9 mouse cellular contexts compared by ENCODE assay signal in genomic region chr4:97476571-97477190, GRCm38 (mm10).
DNase-seq lines count a peak whose midpoint lies in the region; ATAC-seq lines count a peak whose summit lies in the region.
"Had no signal": no experiment of that assay in that cellular context is flagged by ENCODE, and none has a peak within 500 bp of the region (broad histone marks: within the 10 kb centered on the region; RNA-seq: fewer than 3 reads in every experiment).

No protein-coding gene starts in this region.

- no peaks in the 10 kb centered on the region for H3K27me3 ChIP-seq in hindbrain, embryonic 10.5 days (ENCODE audit: insufficient read depth, poor library complexity, severe bottlenecking)
- H3K27me3 ChIP-seq in midbrain, embryonic 13.5 days = no peaks in the 10 kb centered on the region

- H3K4me1 ChIP-seq in hindbrain, embryonic 10.5 days (replicated peaks) = peaks cover 24% of the 10 kb centered on the region
- H3K4me1 ChIP-seq in midbrain, embryonic 13.5 days (replicated peaks) = peaks cover 20% of the 10 kb centered on the region

- H3K4me2 ChIP-seq in midbrain, embryonic 13.5 days (replicated peaks) = 0 out of 2 replicates have a peak overlapping the region, but pooled peaks have one; percentile 0

- WGBS in hindbrain, embryonic 10.5 days = 10% methylated on average over 3 of the region's 3 CpGs
- WGBS in midbrain, embryonic 13.5 days = 8% methylated on average over 3 of the region's 3 CpGs

- ATAC-seq in midbrain, embryonic 13.5 days = peak; percentile 98

- H3K27ac ChIP-seq in hindbrain, embryonic 10.5 days = peak overlapping the region; percentile 80
- peak overlapping the region; percentile 68 for H3K27ac ChIP-seq in midbrain, embryonic 13.5 days

- no peaks in the 10 kb centered on the region for H3K36me3 ChIP-seq in hindbrain, embryonic 10.5 days
- no peaks in the 10 kb centered on the region for H3K36me3 ChIP-seq in midbrain, embryonic 13.5 days
- H3K36me3 ChIP-seq: G1E had no signal

- DNase-seq in layer of hippocampus, adult 18-20 months (ENCODE audit: low spot score in 2 of 2) = peak; percentile 9 to 27
- DNase-seq in layer of hippocampus, postnatal 25 days (ENCODE audit: extremely low spot score in 1 of 2, low spot score in 1 of 2) = no peak
- DNase-seq in forelimb bud, embryonic 11.5 days (ENCODE audit: low read depth, low spot score) = peak; percentile 82
- peak; percentile 85 for DNase-seq in hindbrain, embryonic 10.5 days (ENCODE audit: low spot score)
- peak; percentile 13 to 40 for DNase-seq in layer of hippocampus, postnatal 14 days (ENCODE audit: low spot score in 2 of 2)
- DNase-seq in testis, postnatal 10 days (ENCODE audit: low spot score) = peak; percentile 40
- no peak for DNase-seq in urinary bladder, adult 18-20 months (ENCODE audit: low spot score in 2 of 2)

- H3K9ac ChIP-seq in midbrain, embryonic 13.5 days (replicated peaks) = no peak overlapping the region

- H3K9me3 ChIP-seq in hindbrain, embryonic 10.5 days = no peaks in the 10 kb centered on the region
- H3K9me3 ChIP-seq in midbrain, embryonic 13.5 days = no peaks in the 10 kb centered on the region

- H3K4me3 ChIP-seq in hindbrain, embryonic 10.5 days = no peak overlapping the region
- no peak overlapping the region for H3K4me3 ChIP-seq in midbrain, embryonic 13.5 days (replicated peaks)

Comparison
In these comparisons a context has a peak if more than half of its experiments do, and no peak if none do; other contexts are left out.
1. DNase-seq: peak in layer of hippocampus, adult 18-20 months (2 of 2), forelimb bud, embryonic 11.5 days (single experiment), hindbrain, embryonic 10.5 days (single experiment), layer of hippocampus, postnatal 14 days (2 of 2) and testis, postnatal 10 days (single experiment); none in layer of hippocampus, postnatal 25 days (0 of 2) and urinary bladder, adult 18-20 months (0 of 2).